Comparison of ENCODE assay signal across 8 mouse cellular contexts in the genomic region with DNA sequence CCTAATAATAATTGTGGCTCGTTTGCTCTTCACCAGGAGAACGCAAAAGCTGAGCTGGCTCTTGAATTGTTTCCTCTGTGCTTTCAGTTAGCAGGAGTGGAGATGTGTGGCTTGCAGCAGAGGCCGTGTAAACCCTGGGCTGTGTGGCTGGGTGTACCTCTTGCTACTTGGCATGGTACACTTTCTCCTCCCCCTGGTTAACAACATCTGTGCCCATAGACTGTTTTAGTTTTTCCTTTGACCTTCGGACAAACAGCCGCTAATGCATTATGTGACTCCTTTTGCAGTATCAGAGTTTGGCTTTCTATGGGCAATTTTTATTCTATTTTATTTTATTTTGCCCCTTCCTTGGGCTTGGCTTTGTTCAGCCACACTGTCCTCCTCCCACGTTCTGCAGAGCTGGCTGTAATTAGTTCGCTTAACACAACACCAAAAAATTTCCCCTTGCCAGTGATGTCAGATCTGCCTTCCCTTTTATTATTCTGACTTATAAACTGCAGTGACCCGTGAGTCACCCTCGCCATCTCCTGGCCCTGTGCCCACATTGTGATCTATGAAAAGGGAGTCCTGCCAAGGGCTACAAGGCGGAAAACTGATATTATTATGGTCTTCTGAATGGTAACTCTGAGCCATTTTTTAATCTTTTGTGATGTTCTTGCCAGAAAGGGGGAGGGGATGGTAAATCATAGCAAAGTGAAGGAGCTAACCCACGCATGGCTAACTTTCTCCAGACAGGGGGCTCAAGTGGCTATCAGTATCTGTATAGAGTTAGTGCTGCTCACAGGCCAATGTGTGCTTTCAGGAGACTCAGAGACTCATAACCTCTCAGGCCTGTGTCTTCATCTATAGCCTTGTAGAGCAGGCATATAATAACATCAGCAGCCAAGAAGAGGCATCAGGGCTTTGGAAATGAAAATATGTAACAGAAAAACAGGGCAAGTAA.
DNase-seq lines count a peak whose midpoint lies in the region; ATAC-seq lines count a peak whose summit lies in the region.

No protein-coding gene starts in this region.

- ATAC-seq in heart, embryonic 16.5 days (replicated peaks; ENCODE audit: extremely low read depth, insufficient read depth, low FRiP score): peak; percentile 58
- no peak for ATAC-seq in monocyte, adult 5-6 weeks (replicated peaks; ENCODE audit: insufficient number of reproducible peaks, low FRiP score, low TSS enrichment, poor library complexity, severe bottlenecking)
- ATAC-seq in megakaryocyte, adult 5-6 weeks (ENCODE audit: poor library complexity, severe bottlenecking): no peak

- peak overlapping the region; percentile 84 for H3K27ac ChIP-seq in heart, embryonic 16.5 days (ENCODE audit: low read length)

- H3K9me3 ChIP-seq in heart, embryonic 16.5 days (replicated peaks; ENCODE audit: control insufficient read depth, low read length): no peaks in the 10 kb centered on the region

- H3K27me3 ChIP-seq in heart, embryonic 16.5 days (ENCODE audit: control insufficient read depth, insufficient read depth, low read length): no peaks in the 10 kb centered on the region

- DNase-seq in adrenal gland, adult 18-20 months (ENCODE audit: low spot score in 2 of 2): peak; percentile 84 to 87
- DNase-seq in embryo, embryonic 11.5 days (ENCODE audit: low read depth, low spot score): peak; percentile 36
- peak; percentile 90 for DNase-seq in kidney, postnatal 10 days
- DNase-seq in lung, postnatal 4 days: peak; percentile 83
- peak; percentile 74 for DNase-seq in urinary bladder, postnatal 14 days (ENCODE audit: low spot score)

- peak overlapping the region; percentile 10; the same call in 1 of the 2 replicates for H3K4me2 ChIP-seq in heart, embryonic 16.5 days (ENCODE audit: low read depth, low read length)

- H3K36me3 ChIP-seq in heart, embryonic 16.5 days (ENCODE audit: control insufficient read depth, insufficient read depth): no peaks in the 10 kb centered on the region

- peaks cover 56% of the 10 kb centered on the region for H3K4me1 ChIP-seq in heart, embryonic 16.5 days (ENCODE audit: control insufficient read depth, insufficient read depth, low read length)

- WGBS in heart, embryonic 16.5 days: 13% methylated on average over 11 of the region's 11 CpGs

- H3K9ac ChIP-seq in heart, embryonic 16.5 days (ENCODE audit: low read length): peak overlapping the region; percentile 21

- H3K4me3 ChIP-seq in heart, embryonic 16.5 days (ENCODE audit: low read length): no peak overlapping the region

Comparison
In these comparisons a context has a peak if more than half of its experiments do, and no peak if none do; other contexts are left out.
1. DNase-seq: peak in every context shown above with its lines; median percentile 90 in kidney, postnatal 10 days; 86 in adrenal gland, adult 18-20 months; 83 in lung, postnatal 4 days; 74 in urinary bladder, postnatal 14 days; 36 in embryo, embryonic 11.5 days.